Mouse (Mus musculus) left cerebral cortex, adult 18-20 months (tissue): ENCODE data around the gene Cd82. TPM values are rescaled to one million over a fixed set of nuclear protein-coding genes. Genes with fewer than 3 reads are reported as not detected.

Experiments
- DNase-seq, 2 experiments: peaks; one replicate each; pipeline ENCODE4 v3.0.0; 2021 to 2022; ENCODE audit warnings: low spot score in 2 of 2, mixed read lengths in 1 of 2
- total RNA-seq, 2 experiments: library from RNA; stranded (reverse); gene quantifications; 2 replicates each; pipeline ENCODE4 v1.2.3; 2021

The Cd82 gene
- total RNA-seq, 2 experiments from 2014 or later, result 12.8 to 15.4 TPM

- no peak for DNase-seq
Measured at GRCm38 (mm10) chr2:93416874-93417709, 45.8 kb downstream of the Cd82 start.

DNA sequence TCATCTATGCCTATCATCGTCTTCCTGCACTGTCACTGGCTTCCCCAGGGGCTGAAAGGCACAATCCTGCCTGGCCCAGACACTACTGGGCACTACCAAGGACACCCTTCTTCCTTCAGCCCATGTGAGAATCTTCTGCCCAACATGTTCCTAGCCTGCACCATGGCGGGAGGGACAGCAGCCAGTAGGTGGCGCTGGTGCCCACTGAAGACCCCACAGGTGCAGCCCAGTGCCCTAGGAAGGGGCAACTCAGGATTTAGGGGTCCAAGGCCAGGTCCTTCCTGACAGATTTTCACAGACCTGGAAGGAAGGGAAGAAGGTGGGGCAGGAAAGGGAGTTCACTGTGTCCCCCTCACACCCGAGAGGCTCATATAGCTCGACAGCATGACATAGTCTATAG lies 47.7 kb downstream of the Cd82 start:
- DNase-seq, result no peak

DNA sequence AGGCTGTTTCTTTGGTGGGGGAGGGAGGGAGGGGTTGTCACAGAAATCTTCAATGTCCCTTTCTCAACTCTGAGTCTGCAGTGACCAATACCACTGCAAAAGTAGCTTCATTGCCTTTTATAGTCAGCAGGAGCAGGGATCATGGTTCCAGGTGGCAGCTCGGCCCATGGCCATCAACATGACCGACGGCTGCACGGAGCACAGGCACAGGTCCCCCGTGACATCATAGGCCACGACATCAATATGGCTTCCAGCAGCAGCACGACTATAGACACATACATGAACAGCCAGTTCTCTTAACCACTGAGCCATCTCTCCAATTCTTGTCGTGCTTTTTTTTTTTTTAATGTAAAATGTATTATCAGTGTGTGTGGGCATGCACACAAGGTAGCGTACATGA lies 48.8 kb downstream of the Cd82 start:
- DNase-seq, result no peak

GRCm38 (mm10) chr2:93413367-93414014 lies 49.4 kb downstream of the Cd82 start:
- peak in 1 of 2 experiments; percentile 56 for DNase-seq

DNA sequence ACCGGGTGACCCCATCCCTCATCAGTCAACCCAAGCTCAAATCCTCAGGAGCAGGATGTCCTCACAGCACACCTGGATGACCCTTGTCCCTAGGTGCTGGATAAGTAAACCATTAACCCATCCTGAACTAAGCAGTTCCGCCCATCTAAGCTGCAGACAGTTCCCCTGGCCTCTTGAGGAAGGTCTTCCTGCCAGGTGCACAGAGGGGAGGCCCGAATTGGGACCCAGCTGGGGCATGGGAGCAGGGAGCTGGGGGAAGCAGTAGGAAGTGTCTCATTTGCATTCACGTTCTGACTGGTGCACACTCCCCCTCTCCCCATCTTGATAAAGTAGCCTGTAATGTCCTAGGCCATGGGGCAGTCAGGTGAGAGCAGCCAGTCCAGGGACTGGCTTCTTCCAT lies 50.8 kb downstream of the Cd82 start:
- DNase-seq, result no peak

DNA sequence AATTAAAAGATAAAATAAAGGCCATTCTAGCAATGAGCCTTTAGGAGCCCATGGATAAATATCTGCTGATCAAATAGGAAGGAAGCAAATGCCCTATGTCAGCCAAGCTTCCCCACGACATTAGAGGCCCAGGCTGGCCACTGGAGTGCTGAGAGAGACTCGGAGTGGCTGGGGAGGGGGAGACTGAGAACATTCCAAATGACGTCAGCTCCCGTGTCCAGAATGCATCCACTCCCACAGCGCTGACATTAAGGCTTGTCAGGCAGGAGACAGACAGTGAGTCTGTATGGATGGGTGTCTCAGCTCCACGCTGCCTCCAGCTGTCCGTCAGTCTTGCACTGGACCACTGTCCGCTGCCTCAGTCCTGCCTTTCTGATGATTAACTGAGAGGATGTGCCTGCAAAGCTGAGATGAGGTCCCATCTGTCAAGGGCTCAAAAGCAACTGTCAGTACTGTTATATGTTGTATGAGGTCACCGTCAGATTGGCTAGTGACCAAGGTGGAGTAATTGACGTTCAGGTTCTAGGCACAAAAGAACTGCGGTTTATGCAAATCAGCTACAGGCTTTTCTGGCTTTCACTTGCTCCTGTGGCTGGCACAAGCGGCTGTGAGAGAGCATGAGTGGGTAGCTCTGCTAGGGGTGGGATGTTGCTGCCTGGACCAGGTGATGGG lies 51.9 kb downstream of the Cd82 start:
- DNase-seq, result no peak

- DNase-seq, result no peak
Measured at GRCm38 (mm10) chr2:93405017-93405425, 57.9 kb downstream of the Cd82 start.

DNA sequence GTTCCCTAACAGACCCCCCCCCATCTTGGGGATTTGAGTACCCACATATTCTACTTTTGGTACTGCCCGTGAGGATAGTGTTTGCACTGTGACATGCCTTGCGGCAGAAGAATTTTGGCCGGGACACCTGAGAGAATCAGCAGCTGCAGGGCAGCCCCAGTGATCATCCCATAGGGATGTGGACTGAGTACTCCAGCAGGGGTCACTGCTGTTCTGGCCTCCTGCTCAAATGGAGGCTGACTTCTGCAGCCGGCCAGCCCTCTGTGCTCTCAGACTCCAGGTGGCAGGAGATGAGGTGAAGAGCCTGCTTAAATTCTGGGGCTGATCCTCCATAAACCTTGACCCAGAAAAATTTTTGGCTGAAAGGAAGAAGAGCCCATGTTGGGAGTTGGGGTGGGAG lies 58.8 kb downstream of the Cd82 start:
- no peak for DNase-seq

- no peak for DNase-seq
Measured at GRCm38 (mm10) chr2:93403267-93403666, 59.7 kb downstream of the Cd82 start.

GRCm38 (mm10) chr2:93391198-93391597 lies 71.7 kb downstream of the Cd82 start:
- no peak for DNase-seq

DNA sequence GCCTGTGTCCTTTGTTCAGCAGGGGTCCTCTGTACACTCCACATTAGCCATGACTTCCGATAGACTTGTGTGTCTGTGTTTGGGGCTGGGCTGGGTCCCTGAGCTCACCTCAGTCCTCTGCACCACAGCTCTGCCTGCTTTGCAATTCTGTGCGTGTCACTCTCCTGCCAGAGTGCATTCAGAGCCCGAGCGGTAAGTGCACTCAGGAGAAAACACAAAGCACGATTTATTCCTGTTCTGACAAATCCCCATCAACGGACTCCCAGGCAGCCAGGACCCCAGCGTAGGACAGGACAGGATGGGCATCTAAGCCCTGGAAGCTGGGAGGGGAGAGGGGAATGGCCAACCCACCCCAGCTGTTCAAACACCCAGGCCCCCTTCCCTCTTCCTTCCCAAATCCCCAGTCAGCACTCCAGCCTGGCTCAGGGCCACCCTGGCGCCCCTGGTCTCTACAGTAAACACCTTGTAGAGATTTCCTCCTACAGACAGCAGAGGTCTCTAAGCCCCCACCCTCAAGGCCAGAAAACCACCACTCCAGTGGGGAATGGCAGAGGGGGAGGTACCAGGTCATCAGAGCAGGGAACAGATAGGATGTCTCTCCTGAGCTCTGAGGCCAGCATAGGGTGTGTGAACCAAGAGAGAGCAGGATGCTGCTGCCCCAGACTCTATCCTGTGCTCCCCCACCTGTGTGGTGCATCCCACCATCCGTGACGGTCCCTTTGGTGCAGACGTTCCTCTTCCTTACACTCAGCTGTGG lies 72.6 kb downstream of the Cd82 start:
- DNase-seq, result no peak

GRCm38 (mm10) chr2:93386958-93387357 lies 76.0 kb downstream of the Cd82 start:
- no peak for DNase-seq

DNA sequence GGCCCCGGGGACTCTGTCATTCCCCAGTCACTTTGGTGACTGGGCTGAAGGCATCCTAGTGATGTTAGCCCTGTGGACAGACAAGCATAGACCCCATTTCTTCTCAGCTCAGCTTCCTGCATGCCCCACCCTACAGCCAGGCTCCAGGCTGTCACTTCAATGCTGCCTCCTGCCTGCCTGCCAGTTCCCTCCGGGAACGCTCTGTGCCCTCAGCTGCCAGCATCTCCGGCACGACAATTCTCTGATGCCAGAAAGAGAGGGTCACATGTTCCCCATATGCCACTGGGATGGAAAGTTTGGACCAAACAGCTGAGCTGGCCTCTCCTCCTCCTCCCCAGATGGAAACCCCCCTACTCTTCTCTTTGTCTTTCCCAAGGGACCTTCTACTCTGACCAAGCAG lies 79.1 kb downstream of the Cd82 start:
- DNase-seq, result peak in 1 of 2 experiments; percentile 13

GRCm38 (mm10) chr2:93380680-93381089 lies 82.3 kb downstream of the Cd82 start:
- no peak for DNase-seq

- DNase-seq, result no peak
Measured at GRCm38 (mm10) chr2:93377797-93378196, 85.1 kb downstream of the Cd82 start.

DNA sequence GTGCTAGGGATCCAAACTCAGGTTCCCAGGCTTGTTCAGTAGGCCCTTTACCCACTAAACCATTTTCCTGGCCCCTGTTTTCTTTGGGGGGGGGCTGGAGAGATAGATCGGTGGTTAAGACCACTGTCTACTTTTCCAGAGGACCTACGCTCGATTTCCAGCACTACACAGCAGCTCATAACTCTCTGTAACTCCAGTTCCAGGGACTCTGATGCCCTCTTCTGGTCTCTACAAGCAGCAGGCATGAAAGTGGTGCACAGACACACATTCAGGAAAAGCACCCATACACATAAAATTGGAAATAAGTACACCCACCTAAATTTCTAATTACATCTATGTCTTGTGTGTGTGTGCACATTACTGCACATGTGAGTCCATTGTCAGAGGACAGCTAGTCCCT lies 85.8 kb downstream of the Cd82 start:
- DNase-seq, result no peak

DNA sequence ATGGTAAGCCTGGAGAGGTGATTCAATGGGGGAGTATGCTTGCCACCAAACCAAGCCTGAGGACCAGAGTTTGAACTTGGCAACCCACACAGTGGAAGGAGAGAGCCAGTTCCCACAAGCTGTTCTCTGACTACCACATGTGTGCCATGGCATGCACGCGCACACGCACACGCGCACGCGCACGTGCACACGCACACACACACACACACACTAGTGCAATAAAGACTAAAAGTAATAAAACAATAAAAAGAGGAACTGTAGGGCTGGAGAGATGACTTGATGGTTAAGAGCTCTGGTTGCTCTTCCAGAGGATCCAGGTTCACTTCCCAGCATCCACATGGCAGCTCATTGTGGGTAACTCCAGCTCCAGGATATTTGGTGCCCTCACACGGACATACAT lies 90.1 kb downstream of the Cd82 start:
- no peak for DNase-seq

DNA sequence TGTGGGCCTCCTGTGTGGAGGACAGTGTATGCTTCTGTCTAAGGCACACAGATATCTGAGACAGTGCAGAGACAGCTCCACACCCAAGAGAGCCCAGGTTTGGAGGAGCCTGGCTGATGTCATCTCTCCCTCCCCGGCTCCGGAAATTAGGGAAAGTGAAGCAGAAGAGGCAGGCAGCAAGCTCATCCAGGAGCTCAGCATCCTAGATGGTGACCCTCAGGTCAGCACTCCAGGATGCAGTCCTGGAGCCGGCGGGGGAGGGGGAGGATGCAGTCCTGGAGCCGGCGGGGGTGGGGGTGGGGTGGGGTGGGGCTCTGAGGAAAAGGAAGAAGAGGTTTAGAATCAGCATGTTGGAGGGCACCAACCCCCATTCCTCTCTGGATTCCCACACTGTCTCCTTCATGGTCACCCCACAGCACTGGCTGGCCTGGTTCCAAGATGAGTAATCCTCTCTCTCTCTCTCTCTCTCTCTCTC lies 90.8 kb downstream of the Cd82 start:
- DNase-seq, result peak in 1 of 2 experiments; percentile 11
